Mouse (Mus musculus) CD4-positive, CD25-positive, alpha-beta regulatory T cell, adult 4 months (primary cell): Measurements from ENCODE around the gene Blzf1. TPM values are rescaled to one million over a fixed set of nuclear protein-coding genes. Genes with fewer than 3 reads are reported as not detected.

Experiments used
- ATAC-seq: one replicate; pipeline ENCODE4 v1.8.0; 2017
- polyA plus RNA-seq, 2 experiments: library from polyadenylated mRNA; unstranded; fragments of 100-300 nt; shearing (Covaris generic); gene quantifications; one replicate each; pipeline ENCODE4 v1.2.1; 2017

Blzf1 gene
- polyA plus RNA-seq, 2 experiments from 2014 or later, result 25.1 to 27.2 TPM

- ATAC-seq, result no peak
Observed at GRCm38 (mm10) chr1:164292040-164292439, 15.2 kb downstream of the Blzf1 start.

GRCm38 (mm10) chr1:164287406-164287805, 19.9 kb downstream of the Blzf1 start:
- ATAC-seq, result no peak

GRCm38 (mm10) chr1:164284007-164284406, 23.3 kb downstream of the Blzf1 start:
- no peak for ATAC-seq

GRCm38 (mm10) chr1:164279332-164279731, 28.0 kb downstream of the Blzf1 start:
- ATAC-seq, result no peak

- ATAC-seq, result no peak
Observed at GRCm38 (mm10) chr1:164276552-164276951, 30.7 kb downstream of the Blzf1 start.

- peak; percentile 100 for ATAC-seq
Observed at GRCm38 (mm10) chr1:164275455-164275954, 31.8 kb downstream of the Blzf1 start, which contains the start of gene Ccdc181. Ccdc181 (plus strand) TSS chr1:164275585.

- ATAC-seq, result no peak
Observed at GRCm38 (mm10) chr1:164273659-164274058, 33.6 kb downstream of the Blzf1 start.

GRCm38 (mm10) chr1:164270941-164271340, 36.3 kb downstream of the Blzf1 start:
- no peak for ATAC-seq

GRCm38 (mm10) chr1:164261553-164261952, 45.7 kb downstream of the Blzf1 start:
- ATAC-seq, result no peak

GRCm38 (mm10) chr1:164260171-164261028, 46.9 kb downstream of the Blzf1 start:
- ATAC-seq, result no peak

- ATAC-seq, result no peak
Observed at GRCm38 (mm10) chr1:164254836-164255235, 52.5 kb downstream of the Blzf1 start.

GRCm38 (mm10) chr1:164252551-164252950, 54.7 kb downstream of the Blzf1 start:
- ATAC-seq, result no peak

- no peak for ATAC-seq
Observed at GRCm38 (mm10) chr1:164251438-164251837, 55.9 kb downstream of the Blzf1 start.

GRCm38 (mm10) chr1:164250391-164251150, 56.7 kb downstream of the Blzf1 start:
- ATAC-seq, result no peak

- peak; percentile 16 for ATAC-seq
Observed at GRCm38 (mm10) chr1:164249332-164249711, 58.0 kb downstream of the Blzf1 start.

GRCm38 (mm10) chr1:164248465-164249331, 58.6 kb downstream of the Blzf1 start, which contains the start of gene Slc19a2:
Slc19a2 (plus strand) TSS chr1:164249046.
- peak; percentile 92 for ATAC-seq

- ATAC-seq, result no peak
Observed at GRCm38 (mm10) chr1:164247971-164248370, 59.3 kb downstream of the Blzf1 start.

GRCm38 (mm10) chr1:164247442-164247841, 59.8 kb downstream of the Blzf1 start:
- no peak for ATAC-seq

GRCm38 (mm10) chr1:164242809-164243208, 64.5 kb downstream of the Blzf1 start:
- ATAC-seq, result no peak

- no peak for ATAC-seq
Observed at GRCm38 (mm10) chr1:164241494-164241893, 65.8 kb downstream of the Blzf1 start.
